Mouse (Mus musculus): ENCODE results near the gene Ttc8. TPM values are rescaled to one million over a fixed set of nuclear protein-coding genes. Genes with fewer than 3 reads are reported as not detected.

Ttc8 gene
- polyA plus RNA-seq (2014; fragmentation: Illumina TruSeq; extraction: RNeasy Lipid Tissue Mini Kit (QIAGEN cat#74804); ENCODE audit: low read depth, low replicate concordance): 17.4 TPM

GRCm38 (mm10) chr12:98920194-98920991 lies at the start of gene Ttc8:
Gene Ttc8 (plus strand): TSS chr12:98920574.

GRCm38 (mm10) chr12:98900881-98901801 lies 19.2 kb upstream of the Ttc8 start, which contains the start of gene Eml5:
Gene Eml5 (minus strand): TSS chr12:98901484.

Other genes with a start within 250 kb of the Ttc8 start
- 11.1 TPM for gene Ptpn21, start 183.2 kb upstream of the Ttc8 start, polyA plus RNA-seq (2014; fragmentation: Illumina TruSeq; extraction: RNeasy Lipid Tissue Mini Kit (QIAGEN cat#74804); ENCODE audit: low read depth, low replicate concordance)
- 65.9 TPM for gene Zc3h14, start 173.6 kb upstream of the Ttc8 start, polyA plus RNA-seq (2014; fragmentation: Illumina TruSeq; extraction: RNeasy Lipid Tissue Mini Kit (QIAGEN cat#74804); ENCODE audit: low read depth, low replicate concordance)
- 17.6 TPM for gene Eml5, start 19.1 kb upstream of the Ttc8 start, polyA plus RNA-seq (2014; fragmentation: Illumina TruSeq; extraction: RNeasy Lipid Tissue Mini Kit (QIAGEN cat#74804); ENCODE audit: low read depth, low replicate concordance)